Mouse (Mus musculus) neutrophil, adult 59 days (primary cell): ENCODE measurements around the gene Hddc3. TPM values are rescaled to one million over a fixed set of nuclear protein-coding genes. Genes with fewer than 3 reads are reported as not detected.

Source experiments
- total RNA-seq, 2 experiments: library from RNA; stranded (reverse); gene quantifications; 1 replicate in 1 of 2; 2 replicates in 1 of 2; pipeline ENCODE4 v1.2.4; 2023

Hddc3 gene
- 1 to 10 TPM; 5.8 to 8.8 TPM for total RNA-seq

DNA sequence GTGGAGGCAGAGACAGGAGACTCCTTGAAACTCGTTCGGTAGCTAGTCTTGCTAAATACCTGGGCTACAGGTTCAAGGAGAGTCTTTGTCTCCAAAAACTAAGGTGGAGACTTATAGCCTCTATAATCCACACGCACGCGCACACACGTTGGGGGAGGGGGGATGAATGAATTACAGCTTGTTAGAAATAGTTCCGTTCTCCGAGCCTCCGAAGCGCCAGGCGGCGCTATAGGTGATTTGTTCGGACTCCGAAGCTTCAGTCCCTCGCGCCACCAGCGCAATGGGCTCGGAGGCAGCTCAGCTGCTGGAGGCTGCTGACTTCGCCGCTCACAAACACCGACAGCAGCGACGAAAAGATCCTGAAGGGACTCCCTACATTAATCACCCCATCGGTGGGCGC lies at the start of gene Hddc3:
Gene Hddc3, plus strand, starts transcription at position 247 of the 400 bp plus-strand sequence.

DNA sequence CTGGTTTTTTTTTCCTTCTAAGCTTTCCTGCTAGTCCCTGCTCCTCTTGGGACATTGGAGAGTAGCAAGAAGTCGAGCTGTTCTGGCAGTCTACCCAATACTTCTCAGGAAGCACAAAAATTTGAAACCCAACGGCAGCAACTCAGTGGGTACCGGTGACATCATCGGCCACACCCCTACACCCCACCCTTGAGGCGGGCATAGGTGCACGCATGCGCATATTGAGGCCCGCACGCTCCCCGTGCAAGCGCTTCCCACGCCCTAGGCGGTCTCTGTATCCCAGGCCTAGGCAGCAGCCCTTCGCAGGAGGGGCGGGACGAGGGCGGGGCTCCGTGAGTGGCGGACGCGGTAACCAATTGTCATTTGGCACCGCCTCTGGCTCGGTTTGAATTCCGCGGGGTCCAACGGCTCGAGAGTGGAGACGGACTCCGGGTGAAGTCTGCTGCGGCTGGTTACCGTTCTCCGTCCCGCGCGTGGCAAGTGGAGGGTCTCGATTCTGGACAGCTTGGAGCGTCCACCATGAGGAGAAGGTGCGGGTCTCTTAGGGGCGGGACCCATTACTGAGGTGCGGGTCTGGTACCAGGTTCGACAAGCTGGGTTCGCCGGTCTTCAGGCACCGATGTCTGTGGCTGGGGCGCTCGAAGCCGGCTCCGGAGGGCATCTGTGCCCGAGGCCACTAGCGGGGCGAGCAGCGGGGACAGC lies 48.7 kb upstream of the Hddc3 start, which contains the start of gene Prc1:
Gene Prc1, plus strand, starts transcription at position 389 of the 702 bp plus-strand sequence.

DNA sequence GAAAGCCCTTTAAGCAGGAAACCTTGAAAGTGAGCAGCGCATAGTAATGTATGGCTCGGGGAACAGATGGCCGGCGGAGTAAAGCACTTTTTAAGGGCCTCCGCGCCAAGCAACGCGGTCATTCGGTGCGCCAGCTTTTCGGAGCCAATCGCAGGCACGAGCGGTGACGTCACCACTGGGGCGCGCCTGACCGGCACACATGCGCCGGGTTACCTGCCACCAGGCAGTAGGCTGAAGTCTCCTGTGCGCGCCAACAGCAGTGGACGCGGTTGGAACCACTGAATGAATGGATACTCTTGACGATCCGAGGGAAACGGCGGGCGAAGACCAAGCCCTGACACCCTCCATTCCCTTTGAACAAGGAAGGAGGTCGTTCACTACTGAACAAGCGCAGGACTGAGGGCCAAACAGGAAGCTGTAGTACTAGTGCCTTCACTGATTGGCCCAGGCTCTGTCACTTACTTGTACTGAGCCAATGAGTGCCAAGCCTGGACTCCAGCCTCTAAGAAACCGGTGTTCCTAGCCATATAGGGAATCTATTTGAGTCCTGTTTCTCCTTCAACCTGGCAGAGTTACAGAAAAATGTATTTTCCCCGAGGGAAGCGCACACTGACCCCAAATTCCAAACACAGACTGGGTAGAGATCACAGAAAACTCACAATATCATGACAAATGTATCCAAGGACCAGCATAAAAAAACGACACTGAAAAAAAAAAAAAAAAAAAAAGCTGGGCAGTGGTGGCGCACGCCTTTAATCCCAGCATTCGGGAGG lies 18.7 kb upstream of the Hddc3 start, which contains the start of gene Rccd1:
Gene Rccd1, minus strand, starts transcription at position 412 of the 773 bp plus-strand sequence.

DNA sequence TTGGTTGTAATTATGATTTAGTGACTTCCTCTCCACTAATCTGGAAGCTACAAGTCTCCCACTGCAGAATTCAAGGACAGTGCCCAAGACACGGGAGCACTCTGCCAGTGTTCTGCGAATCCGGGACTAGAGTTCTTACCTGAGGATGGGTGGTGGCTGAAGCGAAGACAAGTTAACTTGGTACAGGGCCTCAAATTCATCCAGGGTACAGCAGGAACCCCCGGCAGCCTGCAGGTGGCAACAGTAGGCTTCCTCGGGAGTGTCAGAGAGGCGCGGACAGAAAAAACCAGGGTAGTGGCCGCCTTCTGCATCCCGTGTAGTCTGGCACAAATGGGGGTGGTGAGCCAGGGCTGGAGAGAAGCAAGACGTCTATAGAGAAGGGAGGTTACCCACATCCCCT lies 2.1 kb upstream of the Hddc3 start, which contains the start of gene Unc45a:
Gene Unc45a, minus strand, starts transcription at position 213 of the 400 bp plus-strand sequence.

DNA sequence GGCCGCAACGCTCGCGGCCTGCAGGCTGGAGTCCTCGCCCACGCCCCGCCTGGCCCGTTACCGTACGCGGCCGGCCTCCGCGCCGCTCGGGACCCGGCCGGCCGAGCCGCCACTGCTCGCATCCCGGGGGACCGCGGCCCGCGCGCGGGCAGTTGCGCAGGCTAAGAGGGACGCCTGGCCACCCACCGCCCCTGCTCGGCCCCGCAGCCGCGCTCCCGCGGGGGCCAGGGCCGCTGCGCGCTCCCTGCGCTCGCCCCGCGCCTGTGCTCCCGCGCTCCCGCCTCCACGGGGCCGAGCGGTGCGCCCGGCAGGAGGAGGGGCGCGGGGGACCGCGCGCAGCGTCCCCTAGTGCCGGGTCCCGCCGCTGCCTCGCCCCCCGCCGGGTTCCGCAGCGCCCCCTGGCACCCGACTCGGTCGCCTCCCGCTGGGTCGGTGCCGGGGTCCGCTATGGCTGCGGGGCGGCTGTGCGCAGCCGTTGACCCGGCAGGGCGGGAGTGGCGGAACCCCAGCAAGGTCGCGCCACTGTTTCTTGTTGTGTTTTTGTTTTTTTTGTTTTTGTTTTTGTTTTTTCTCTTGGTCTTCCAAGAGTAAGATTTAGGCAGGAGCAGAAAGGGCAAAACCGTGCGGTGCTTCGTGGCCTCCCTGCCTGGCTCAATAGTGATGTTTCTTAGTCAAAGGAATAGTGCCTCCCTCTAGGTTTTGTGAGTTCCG lies 28.3 kb downstream of the Hddc3 start, which contains the start of gene Man2a2:
Gene Man2a2, minus strand, starts transcription at position 335 of the 711 bp plus-strand sequence.

DNA sequence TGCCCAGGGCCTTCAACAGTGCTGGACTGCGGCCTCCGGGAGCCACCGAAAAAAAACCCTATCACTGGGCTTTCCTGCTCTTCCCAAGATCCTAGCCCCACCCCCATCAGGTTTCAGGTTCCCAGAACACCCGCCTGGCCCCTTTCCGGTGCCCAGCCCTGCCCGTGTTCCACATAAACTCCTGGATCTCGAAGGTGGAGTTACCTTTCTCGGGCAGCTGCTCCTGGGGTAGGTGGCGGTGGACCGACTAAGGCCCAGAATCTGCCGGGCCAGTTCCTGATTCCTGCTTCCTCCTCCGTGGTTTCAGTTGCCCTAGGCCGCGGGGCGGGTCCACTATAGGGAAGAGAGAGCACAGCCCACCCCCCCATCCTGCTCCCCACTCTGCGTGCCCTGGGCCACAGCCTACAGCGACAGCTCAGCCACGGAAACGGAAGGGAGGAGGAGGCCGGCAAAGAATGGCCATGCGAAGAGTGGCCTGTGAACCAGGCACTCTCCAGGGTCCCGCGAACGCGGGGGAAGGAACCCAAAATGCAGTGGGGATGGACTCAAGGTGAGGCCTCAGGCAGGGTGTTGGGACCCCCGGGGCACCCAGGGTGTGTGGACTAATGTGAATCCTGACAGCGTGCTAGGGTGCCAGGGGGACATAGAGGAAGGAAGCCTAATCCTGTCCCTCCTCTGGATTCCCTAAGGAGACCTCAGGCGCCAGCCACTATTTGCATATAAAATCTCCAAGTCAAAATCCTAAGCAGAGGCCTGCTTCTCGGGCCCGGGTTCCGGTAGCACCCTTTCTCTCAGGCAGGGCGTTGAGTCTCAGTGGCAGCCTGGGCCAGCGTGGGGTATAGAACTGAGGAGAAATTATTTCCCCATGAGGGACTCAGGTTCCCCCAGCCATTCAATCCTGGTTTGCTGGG lies 45.0 kb downstream of the Hddc3 start, which contains the start of gene Fes:
Gene Fes, minus strand, starts transcription at position 314 of the 911 bp plus-strand sequence.

Other genes starting within 250 kb of the Hddc3 start
- 10 to 100 TPM; 43.2 to 52.1 TPM for gene Idh2, start 227.7 kb upstream of the Hddc3 start, total RNA-seq
- gene Sema4b, start 156.3 kb upstream of the Hddc3 start, total RNA-seq: 10 to 100 TPM; 29.5 to 35.1 TPM
- gene Cib1, start 110.3 kb upstream of the Hddc3 start, total RNA-seq: 100 to 1,000 TPM; 102 to 103 TPM
- 1 to 10 TPM; 2.1 to 2.2 TPM for gene Gdpgp1, start 110.2 kb upstream of the Hddc3 start, total RNA-seq
- 1 to 10 TPM in 1 of 2 experiments, under 1 TPM in 1; 0.82 to 1.3 TPM for gene Ttll13, start 96.7 kb upstream of the Hddc3 start, total RNA-seq
- 10 to 100 TPM; 15.5 to 15.9 TPM for gene Ngrn, start 81.9 kb upstream of the Hddc3 start, total RNA-seq
- 10 to 100 TPM; 15.1 to 17.8 TPM for gene Vps33b, start 73.5 kb upstream of the Hddc3 start, total RNA-seq
- 10 to 100 TPM; 84.8 to 89.6 TPM for gene Prc1, start 48.7 kb upstream of the Hddc3 start, total RNA-seq
- 1 to 10 TPM; 2.8 to 2.9 TPM for gene Rccd1, start 18.6 kb upstream of the Hddc3 start, total RNA-seq
- 10 to 100 TPM; 56.8 to 57.0 TPM for gene Unc45a, start 2.1 kb upstream of the Hddc3 start, total RNA-seq
- 10 to 100 TPM; 28.2 to 43.3 TPM for gene Man2a2, start 28.3 kb downstream of the Hddc3 start, total RNA-seq
- 100 to 1,000 TPM; 597 to 602 TPM for gene Fes, start 44.8 kb downstream of the Hddc3 start, total RNA-seq
- 100 to 1,000 TPM; 149 to 163 TPM for gene Furin, start 62.3 kb downstream of the Hddc3 start, total RNA-seq
- gene Blm, start 192.0 kb downstream of the Hddc3 start, total RNA-seq: 10 to 100 TPM; 18.1 to 20.0 TPM